Mouse (Mus musculus): ENCODE measurements around the gene Bcl2l2.

DNA sequence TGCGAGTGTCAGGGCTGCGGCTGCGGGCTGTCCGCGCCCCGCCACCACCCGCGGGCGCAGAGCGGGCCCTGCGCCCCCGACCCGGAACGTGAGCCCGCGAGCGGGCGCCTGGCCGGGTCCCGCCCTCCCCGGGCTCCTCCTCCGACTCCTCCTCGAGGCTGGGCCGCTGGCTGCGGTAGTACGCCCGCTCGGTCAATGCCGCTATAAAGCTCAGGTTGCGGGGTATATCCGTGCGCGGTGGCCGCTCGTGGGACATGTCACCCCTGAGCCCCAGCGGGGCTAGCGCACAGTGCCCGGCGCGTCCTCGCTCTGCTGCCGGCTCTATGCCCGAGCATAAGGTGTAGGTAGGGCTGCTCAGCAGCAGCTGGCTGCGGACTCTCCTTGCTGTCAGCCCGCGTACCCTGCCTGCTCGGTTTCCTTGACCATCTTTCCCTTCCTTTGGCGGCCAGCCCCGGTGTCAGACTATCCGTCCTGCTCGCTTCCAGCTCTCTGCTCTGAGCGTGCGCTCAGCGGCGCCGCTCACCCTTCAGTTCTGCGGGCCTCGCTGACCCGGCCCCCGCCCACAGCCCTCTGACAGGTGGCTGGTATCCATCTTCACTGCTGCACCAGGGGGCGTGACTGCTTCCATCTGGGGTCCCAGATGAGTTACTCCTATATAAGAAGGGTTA, 6.0 kb upstream of the Bcl2l2 start, which contains the start of gene Ppp1r3e:
- TF ChIP-seq CHD2 (IDR thresholded peaks at IDR 0.05; ENCODE audit: low read depth, low read length) (no peak), HCFC1 (IDR thresholded peaks at IDR 0.05; ENCODE audit: borderline replicate concordance, insufficient read depth, low read length) (no peak), MAFK (IDR thresholded peaks at IDR 0.05; ENCODE audit: insufficient read depth, low read depth, low read length) (no peak), ZNF384 (IDR thresholded peaks at IDR 0.05; ENCODE audit: low read depth, low read length) (no peak)

Data from ES-E14 (cell line).